30 mouse cellular contexts compared by ENCODE assay signal in the genomic region with DNA sequence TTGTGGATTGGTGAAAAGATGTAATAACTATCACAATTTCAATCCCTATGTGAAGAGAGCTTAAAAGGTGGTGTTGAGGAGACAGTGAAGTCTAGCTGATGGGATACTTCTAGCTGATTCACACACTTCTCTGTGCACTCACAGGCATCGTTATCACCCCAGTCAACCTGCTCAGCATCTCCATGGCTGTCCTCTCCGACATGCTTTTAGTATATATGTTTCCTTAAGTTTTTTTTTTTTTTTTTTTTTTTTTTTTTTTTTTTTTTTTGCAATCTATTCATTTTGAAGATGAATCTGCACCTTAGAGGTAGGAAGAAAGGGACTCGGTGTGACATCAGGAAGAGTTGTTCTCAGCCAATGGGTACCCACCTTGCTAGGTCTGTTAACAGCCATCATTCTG.
"Had no signal": no experiment of that assay in that cellular context is flagged by ENCODE, and none has a peak within 500 bp of the region (broad histone marks: within the 10 kb centered on the region; RNA-seq: fewer than 3 reads in every experiment).

No protein-coding gene starts in this region.

- H3K4me3 ChIP-seq: heart, embryonic 12.5 days; heart, embryonic 13.5 days; heart, embryonic 15.5 days; hindbrain, embryonic 10.5 days; hindbrain, embryonic 12.5 days; hindbrain, embryonic 13.5 days; hindbrain, embryonic 15.5 days; intestine, embryonic 15.5 days; kidney, embryonic 15.5 days; layer of hippocampus, adult 2 months; left cerebral cortex, adult 2 months had no signal

- H3K9ac ChIP-seq: heart, embryonic 12.5 days; heart, embryonic 13.5 days; heart, embryonic 15.5 days; hindbrain, embryonic 12.5 days; hindbrain, embryonic 13.5 days; hindbrain, embryonic 14.5 days; hindbrain, embryonic 15.5 days; intestine, embryonic 15.5 days; kidney, embryonic 15.5 days had no signal

- H3K27ac ChIP-seq: heart, embryonic 13.5 days; heart, embryonic 15.5 days; hindbrain, embryonic 10.5 days; hindbrain, embryonic 12.5 days; hindbrain, embryonic 13.5 days; hindbrain, embryonic 14.5 days; hindbrain, embryonic 15.5 days; hindbrain, postnatal 0 days; intestine, embryonic 15.5 days; kidney, embryonic 15.5 days; kidney, postnatal 0 days; layer of hippocampus, adult 2 months; left cerebral cortex, adult 2 months had no signal

- H3K36me3 ChIP-seq: intestine, embryonic 15.5 days had no signal

- H3K4me1 ChIP-seq: heart, embryonic 12.5 days; heart, embryonic 13.5 days; heart, embryonic 15.5 days; hindbrain, embryonic 10.5 days; hindbrain, embryonic 12.5 days; hindbrain, embryonic 15.5 days; intestine, embryonic 15.5 days had no signal

- ATAC-seq: hindbrain, embryonic 16.5 days; hindbrain, postnatal 0 days; intestine, embryonic 15.5 days; intestine, embryonic 16.5 days; intestine, postnatal 0 days had no signal

- H3K27me3 ChIP-seq: heart, embryonic 12.5 days; heart, embryonic 13.5 days; heart, embryonic 15.5 days; hindbrain, embryonic 12.5 days; hindbrain, embryonic 13.5 days; hindbrain, embryonic 15.5 days; intestine, embryonic 15.5 days; kidney, embryonic 15.5 days had no signal

- H3K9me3 ChIP-seq: heart, embryonic 12.5 days; heart, embryonic 13.5 days; heart, embryonic 15.5 days; hindbrain, embryonic 10.5 days; hindbrain, embryonic 12.5 days; hindbrain, embryonic 13.5 days; hindbrain, embryonic 15.5 days; intestine, embryonic 15.5 days; kidney, embryonic 15.5 days had no signal

- DNase-seq: heart, postnatal 10 days; heart, postnatal 14 days; heart, postnatal 36 days; heart, postnatal 4 days; kidney, adult 11 months; kidney, adult 18-20 months; kidney, adult 8-10 months; kidney, postnatal 14 days; kidney, postnatal 25 days; kidney, postnatal 4 days; layer of hippocampus, adult 9-11 months; layer of hippocampus, postnatal 36 days had no signal

- H3K4me2 ChIP-seq: heart, embryonic 11.5 days; heart, embryonic 12.5 days; heart, embryonic 13.5 days; heart, embryonic 15.5 days; hindbrain, embryonic 12.5 days; hindbrain, embryonic 13.5 days; hindbrain, embryonic 14.5 days; hindbrain, embryonic 15.5 days; intestine, embryonic 15.5 days; kidney, embryonic 15.5 days had no signal
